Mouse (Mus musculus): ENCODE data around the gene Shisa7. TPM values are rescaled to one million over a fixed set of nuclear protein-coding genes. Genes with fewer than 3 reads are reported as not detected.
A peak's percentile ranks its signal among the peaks of the same experiment; 100 is the strongest.
"Not testable (repeated sequence)": the region's sequence is repeated elsewhere in the genome, so short reads cannot be mapped to it uniquely, and the experiment has no call there.

Gene Shisa7
- not detected for total RNA-seq (2021)

DNA sequence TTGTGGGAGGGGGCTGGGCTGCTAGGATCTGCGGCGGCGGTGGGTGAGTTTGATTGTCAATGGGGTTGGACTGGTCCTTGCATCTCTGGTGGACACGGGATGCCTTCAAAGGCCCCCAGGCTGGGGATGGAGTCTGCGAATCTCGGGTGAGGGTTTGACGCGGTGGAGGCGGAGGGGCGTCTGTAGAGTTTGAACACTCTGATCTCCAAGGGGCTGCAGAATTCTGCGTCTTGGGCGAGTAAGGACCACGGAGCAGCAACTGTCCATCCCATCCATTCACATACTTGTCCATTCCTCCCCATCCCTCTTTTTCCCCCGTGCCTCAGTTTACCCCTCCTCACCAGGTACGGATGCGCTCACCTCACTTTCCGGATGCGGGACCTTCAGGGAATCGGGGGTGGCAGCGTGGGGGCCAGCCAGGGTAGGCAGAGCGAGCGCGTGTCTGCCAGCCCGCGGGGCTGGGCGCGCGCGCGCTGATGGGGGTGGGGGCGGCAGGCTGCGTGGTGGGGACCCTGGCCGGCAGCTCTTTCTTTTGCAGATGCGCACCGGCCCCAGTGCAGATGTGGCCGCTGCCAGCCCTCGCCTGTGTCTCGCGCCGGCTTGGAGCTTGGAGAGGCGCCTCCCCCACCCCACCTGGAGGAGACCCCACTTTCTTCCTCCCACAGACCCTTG is at the start of gene Shisa7:
Shisa7 (minus strand) TSS at position 452 of the 672 bp plus-strand sequence.
- intact Hi-C loops (cut with DNase I): no loop called here
- DNase-seq: no peak

DNA sequence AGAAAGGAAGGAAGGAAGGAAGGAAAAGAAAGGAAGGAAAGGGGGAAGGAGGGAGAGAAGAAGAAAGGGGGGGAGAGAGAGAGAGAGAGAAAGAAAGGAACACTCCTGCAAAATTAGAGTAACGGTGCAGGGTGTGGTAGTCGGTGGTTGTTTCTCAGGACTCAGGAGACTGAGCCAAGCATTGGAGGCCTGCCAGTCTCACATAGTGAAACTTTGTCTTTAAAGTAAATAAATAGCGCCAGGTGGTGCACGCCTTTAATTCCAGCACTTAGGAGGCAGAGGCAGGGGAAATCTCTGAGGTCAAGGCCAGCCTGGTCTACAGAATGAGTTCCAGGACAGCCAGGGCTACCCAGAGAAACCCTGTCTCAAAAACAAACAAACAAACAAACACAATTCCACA is 42.2 kb upstream of the Shisa7 start:
- peak in 1 of 2 experiments; percentile 25 for DNase-seq
- intact Hi-C loops (cut with DNase I): no loop called here

DNA sequence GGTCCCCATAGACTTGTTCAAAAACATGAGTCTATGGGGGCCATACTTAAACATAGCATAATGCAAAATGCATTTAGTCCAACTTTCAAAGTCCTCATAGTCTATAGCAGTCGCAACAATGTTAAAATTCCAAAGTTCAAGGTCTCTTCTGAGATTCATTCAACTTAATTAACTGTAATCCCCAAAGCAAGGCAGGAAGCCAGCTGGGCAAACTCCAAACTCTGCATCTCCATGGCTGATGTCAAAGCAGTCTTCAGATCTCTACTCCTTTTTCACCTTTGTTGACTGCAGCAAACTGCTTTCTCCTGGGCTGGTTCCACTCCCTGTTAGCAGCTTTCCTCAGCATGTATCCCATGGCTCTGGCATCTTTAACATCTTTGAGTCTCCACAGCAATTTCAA is 34.5 kb upstream of the Shisa7 start:
- DNase-seq; intact Hi-C loops (cut with DNase I): not testable (repeated sequence)

DNA sequence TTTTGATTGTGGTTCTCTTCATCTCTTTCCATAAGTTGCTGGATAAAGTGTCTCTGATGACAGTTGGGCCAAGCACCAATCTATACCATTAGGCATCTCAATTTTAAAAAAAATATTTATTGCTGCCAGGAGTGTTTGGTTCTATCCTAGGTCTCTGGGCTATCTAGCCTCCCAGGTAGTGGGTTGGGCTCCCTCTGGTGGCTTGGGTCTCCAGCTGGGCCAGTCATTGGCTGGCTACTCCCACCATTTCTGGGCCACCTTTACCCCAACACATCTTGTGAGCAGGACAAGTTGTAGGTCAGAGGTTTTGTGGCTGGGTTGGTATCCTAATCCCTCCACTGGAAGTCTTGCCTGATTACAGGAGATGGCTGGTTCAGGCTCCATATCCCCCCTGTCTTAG is 33.7 kb upstream of the Shisa7 start:
- intact Hi-C loops (cut with DNase I): no loop called here

DNA sequence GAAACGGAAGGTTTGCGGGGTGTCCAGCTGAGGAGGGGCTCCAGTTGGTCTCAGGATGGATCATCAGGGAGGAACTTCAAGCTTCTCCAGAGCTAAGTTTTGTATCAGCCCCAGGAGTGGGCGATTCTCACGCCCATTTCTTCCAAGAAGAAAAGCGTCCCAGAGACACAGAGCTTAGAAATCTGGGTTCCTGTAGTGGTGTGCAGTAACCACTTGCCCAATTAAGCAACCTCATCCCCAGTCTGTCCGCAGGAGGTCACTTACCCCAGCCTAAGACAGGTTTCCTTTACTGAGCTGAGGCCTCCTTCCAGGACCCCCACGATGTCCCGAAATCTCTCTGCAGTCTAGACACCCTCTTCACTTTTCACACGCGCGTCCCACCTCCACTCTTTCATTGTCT is 32.7 kb upstream of the Shisa7 start:
- no peak for DNase-seq
- intact Hi-C loops (cut with DNase I): no loop called here

More for the DNA sequence above, 33.7 kb upstream of the Shisa7 start:
- no peak for DNase-seq

DNA sequence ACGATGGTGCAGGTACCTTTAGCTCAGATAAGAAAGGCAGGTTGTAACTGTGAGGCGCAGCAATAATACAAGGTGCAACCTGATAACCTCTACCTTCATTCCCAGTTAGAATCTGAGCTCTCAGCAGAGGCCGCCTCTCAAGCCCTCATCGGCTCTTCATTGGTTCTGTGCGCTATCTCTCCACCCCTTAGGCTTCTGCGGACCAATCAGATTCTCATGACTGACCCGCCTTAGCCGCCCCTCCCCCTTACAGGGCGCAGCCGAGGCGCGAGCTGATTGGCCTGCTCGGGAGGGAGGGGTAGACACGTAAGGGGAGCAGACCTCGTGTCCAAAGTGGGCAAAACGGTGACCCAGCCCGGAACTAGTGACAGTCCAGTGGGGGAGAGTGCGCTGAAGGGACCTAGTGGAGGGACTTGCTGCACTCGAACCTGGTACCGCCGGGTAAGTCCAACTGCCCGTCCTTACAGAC is 32.3 kb upstream of the Shisa7 start, which contains the start of gene Isoc2a:
Isoc2a (plus strand) TSS at position 401 of the 469 bp plus-strand sequence.
- peak; percentile 80 to 82 for DNase-seq
- intact Hi-C loops (cut with DNase I): no loop called here

DNA sequence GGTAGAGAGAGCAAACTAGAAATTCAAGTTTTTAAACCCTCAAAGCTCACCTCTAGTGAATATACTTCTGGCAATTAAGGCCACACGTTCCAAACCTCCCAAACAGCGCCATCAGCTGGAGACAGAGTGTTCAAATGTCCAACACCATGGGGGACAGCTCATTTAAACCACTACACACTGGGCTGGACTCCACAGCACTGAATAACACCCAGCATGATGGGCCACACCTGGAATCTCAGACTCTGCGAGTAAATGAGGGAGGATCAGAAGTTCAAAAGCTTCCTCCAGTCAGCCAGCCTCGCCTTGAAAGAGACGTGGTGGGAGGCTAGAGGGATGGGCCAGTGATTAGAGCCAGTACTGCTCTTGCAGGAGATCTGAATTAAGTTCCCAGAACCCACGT is 25.6 kb upstream of the Shisa7 start, which contains the start of gene Isoc2b:
Isoc2b (minus strand) TSS at position 126 of the 400 bp plus-strand sequence.
- DNase-seq: no peak
- intact Hi-C loops (cut with DNase I): no loop called here

DNA sequence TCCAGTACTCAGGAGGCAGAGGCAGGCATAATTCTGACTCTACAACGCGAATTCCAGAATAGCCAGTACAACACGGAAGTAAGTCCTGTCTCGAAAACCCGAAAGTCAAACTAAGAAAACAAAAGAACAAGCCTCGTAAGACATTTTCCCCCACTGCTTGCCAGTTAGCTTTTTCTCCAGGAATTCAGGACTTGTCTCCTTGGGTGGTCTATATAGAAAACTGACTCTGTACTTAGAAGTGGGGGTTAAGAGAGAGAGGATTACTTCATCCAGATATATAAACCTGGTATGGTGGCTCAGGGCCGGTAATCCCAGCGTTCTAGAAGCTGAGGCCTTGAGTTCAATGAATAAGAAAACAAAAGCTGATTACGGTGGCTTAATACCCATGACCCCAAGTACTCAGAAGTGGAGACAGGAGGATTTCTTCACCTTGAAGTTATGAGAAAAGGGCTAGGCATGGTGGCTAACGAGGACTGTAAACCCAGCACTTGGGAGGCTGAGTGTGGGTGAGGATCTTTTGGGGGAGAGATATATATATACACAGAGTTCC is 22.2 kb upstream of the Shisa7 start:
- DNase-seq: no peak
- intact Hi-C loops (cut with DNase I): loop anchor here (10.0 kb wide), 1 partner anchor 188 kb away; the partner anchor contains the start of gene Zfp580

DNA sequence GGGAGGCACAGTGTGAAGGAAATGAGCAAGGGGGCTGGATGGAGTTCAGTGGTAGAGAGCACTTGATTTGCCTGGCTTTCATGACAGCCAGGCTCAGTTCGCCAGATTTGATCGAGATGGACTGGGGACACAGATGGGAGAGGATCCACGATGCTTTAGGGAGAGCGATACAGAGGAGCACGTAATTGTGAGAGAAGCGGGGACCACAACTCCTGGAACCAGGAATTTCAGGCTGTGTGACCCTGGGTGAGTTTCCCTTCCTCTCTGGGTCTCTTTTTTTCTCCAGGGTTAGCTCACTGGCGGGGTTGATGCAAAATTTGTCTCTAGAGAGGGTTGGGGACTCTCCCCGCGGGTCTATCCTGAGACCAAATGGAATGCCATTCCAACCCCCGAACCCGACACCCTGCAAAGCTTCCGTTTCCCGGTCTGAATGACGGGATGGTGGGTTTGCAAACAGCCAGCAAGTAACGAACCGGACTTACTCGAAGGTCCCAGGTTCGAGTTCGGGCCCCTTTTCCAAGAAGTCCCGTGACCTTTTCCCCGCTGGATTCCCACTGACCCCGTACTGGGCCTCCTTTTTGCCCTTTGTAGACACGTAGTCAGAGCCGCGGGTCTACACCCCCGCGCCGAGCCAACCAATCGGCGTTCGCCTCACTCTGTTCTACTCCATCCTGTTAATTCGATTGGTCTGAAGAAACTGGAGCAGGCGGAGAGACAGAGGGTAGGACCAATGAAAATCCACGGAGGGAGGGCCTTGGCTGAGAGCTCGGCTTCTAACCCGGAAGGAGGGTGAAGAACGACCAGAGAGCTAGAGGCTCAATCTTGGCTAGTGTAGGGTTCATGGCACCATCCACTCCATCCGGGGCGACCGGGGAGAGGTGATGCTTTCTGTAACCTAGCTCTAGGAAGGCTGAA is 21.3 kb upstream of the Shisa7 start:
- intact Hi-C loops (cut with DNase I): loop anchor here (2.0 to 10.0 kb wide), 3 partner anchors 53 to 189 kb away; partner anchors contain the start of genes Ube2s and Zfp580
- peak; percentile 97 to 98 for DNase-seq

DNA sequence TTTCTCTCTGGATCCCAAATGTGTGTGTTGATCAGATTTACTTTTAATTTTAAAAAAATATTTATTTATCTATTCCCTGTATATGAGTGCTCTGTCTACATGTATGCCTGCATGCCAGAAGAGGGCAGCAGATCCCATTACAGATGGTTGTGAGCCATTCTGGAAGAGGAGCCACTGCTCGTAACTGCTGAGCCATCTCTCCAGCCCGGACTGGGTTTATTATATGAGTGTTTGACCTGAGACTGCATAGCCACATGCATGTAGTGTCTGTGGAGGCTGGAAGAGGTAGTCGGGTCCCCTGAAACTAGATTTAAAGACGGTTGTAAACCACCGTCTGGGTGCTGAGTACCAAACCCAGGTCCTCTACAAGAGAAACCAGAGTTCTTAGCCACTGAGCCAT is 20.6 kb upstream of the Shisa7 start:
- DNase-seq: no peak
- intact Hi-C loops (cut with DNase I): loop anchor here (2.0 to 10.0 kb wide), 3 partner anchors 52 to 190 kb away; partner anchors contain the start of genes Ube2s and Zfp580

DNA sequence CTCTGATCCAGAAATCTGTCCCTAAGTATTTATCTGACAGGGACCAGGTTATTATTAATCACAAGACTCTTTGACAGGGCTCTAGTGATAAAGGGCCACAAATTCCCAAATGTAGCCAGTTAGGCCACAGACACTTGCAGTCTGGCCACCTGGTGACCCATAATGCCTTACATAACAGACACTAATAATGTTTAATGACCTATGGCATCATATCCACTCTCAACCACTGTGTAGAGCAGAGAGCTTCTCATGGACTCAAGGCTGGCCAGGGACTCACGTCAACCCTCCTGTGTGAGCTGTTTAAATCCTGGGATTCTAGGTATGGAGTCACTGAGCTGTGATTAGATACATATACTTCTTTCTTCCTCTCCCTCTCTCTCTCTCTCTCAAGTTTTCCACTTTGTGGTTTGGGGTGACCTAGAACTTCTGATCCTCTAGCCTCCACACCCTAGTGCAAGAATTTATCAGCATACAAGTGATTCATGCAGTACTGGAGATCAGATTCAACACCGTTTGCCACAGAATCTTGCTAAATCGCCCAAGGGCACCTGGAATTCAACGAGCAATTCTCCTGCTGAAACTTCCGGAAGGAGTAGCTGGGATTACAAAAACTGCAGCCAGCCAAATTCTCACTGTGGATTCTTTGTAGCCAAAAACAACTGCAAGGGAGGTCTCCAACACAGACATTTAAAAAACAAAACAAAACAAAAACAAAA is 19.8 kb upstream of the Shisa7 start:
- intact Hi-C loops (cut with DNase I): loop anchor here (2.0 to 10.0 kb wide), 3 partner anchors 51 to 191 kb away; partner anchors contain the start of genes Ube2s and Zfp580
- DNase-seq: no peak

DNA sequence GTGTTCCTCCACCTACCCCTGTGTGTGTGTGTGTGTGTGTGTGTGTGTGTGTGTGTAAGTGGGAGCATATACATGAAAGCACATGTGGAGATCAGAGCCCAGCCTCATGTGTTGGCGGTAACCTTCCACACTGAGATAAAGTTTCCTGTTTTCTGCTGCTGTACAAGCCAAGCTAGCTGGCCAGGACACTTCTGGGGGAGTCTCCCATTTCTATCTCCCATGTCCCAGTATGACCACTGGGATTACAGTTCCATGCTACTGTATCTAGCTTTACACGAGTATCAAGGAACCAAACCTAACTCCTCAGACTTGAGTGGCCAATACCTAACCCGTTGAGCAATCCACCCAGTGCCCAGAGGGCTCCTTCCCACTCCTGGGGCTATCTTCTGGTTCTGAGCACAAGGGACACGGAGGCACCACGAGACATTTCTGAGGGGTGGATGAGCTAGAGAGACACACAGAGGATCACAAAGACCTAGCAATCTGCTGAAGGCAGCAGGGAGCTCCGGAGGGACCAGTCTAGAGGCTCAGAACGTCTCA is 19.1 kb upstream of the Shisa7 start:
- DNase-seq: no peak
- intact Hi-C loops (cut with DNase I): loop anchor here (2.0 to 10.0 kb wide), 3 partner anchors 51 to 191 kb away; partner anchors contain the start of genes Ube2s and Zfp580

DNA sequence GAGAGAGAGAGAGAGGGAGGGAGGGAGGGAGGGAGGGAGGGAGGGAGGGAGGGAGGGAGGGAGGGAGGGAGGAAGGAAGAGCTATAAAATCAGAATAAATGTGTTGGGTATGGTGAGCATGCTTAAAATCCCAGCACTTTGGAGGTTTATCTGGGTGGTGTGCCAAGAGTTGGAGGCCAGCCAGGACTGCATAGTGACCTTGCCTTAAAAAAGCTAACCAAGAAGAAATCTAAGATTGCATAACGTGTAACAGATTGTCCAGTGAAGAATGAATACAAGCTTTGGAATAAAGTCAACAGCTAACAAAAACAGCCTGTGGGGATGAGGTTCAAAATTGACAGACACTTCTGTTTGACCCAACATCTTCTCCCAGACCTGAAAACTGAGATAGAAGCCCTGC is 18.5 kb upstream of the Shisa7 start:
- intact Hi-C loops (cut with DNase I): loop anchor here (10.0 kb wide), 1 partner anchor 192 kb away; the partner anchor contains the start of gene Zfp580
- peak; percentile 69 to 79 for DNase-seq

DNA sequence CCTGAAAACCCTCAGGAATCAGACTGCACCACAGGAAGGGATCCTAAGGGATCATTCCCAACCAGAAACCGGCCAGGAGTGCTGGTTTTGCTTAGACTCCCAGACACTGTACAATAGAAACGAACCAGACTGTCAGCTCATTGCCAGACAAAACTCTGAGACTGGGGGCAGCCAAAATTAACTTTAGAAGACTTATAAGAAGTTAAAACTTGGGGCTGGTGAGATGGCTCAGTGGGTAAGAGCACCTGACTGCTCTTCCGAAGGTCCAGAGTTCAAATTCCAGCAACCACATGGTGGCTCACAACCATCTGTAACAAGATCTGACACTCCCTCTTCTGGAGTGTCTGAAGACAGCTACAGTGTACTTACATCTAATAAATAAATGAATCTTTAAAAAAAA is 16.4 kb upstream of the Shisa7 start:
- not testable (repeated sequence) for DNase-seq
- intact Hi-C loops (cut with DNase I): loop anchor here (10.0 kb wide), 1 partner anchor 194 kb away; the partner anchor contains the start of gene Zfp580

DNA sequence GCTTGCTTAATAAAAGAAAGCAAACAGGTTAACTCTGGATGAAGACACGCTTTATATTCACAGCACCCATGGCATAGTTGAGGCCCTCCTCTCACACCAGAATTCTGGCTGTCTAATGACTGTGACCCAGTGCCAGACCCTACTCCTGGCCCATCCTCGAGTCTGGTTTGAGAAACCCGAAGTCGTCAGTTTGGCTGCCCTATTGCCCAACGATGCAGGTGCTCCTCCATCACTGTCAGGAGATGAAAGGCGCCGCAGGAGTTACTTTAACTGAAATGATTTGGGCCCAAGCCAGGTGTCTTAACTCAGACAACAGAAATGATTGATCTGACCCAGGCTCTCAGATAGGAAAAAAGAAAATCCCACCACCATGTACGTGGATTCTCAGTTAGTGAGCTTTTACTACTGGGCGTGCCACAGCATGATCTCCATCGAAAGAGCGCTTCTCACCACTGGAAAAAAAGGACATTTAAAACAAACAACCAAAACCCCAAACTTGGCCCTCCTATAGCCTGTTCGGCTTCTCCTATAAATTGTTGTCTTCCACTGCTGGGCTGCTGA is 15.0 kb upstream of the Shisa7 start:
- DNase-seq: no peak
- intact Hi-C loops (cut with DNase I): no loop called here

DNA sequence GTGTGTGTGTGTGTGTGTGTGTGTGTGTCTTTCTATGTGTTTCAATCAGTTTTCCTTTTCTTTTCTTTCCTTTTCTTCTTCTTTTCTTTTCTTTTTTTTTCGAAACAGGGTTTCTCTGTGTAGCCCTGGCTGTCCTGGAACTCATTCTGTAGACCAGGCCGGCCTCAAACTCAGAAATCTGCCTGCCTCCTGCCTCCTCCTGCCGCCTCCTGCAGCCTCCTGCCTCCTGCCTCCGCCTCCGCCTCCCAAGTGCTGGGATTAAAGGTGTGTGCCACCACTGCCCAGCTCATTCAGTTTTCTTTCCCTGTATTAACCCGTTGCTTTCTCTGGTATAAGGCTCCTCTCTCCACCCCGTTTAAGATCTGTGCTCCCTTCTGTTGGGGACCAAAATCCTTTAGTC is 12.8 kb upstream of the Shisa7 start:
- intact Hi-C loops (cut with DNase I): no loop called here
- no peak for DNase-seq

DNA sequence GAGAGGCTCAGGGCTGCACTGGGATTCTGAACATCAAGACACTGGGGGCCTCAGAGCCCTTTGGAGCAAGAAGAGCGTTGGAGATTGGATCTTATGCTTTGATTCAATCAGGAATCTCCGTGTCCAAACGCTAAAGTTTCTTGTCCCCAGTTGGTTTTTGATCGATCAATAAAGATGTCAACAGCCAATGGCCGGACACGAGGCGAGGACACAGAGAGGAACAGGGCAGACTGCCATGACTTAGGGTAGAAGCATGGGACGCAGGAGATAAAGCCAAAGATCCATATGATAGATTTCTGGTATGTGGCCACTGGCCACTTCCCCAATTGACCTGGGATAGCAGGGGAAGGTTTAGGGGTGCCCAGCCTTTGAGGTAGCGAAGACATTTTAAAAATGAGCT is 12.0 kb upstream of the Shisa7 start:
- intact Hi-C loops (cut with DNase I): no loop called here

DNA sequence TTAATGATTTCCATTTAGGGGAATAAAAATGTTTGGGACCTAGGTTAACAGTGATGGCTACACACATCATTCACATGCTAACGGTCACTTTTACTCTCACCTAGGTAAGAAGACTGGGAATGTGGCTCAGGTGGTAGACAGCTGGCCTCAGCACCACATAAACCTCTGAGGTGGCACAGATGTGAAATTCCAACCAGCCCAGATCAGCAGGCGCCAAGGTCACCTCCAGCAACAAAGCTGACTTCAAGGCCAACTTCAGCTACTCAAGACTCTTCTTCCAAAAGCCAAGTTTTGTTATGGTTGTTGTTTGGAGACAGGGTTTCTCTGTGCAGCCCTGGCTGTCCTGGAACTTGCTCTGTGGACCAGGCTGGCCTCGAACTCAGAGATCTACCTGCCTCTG is 9.1 kb upstream of the Shisa7 start:
- intact Hi-C loops (cut with DNase I): no loop called here
- DNase-seq: no peak

More for the DNA sequence above, 12.0 kb upstream of the Shisa7 start:
- DNase-seq: no peak

DNA sequence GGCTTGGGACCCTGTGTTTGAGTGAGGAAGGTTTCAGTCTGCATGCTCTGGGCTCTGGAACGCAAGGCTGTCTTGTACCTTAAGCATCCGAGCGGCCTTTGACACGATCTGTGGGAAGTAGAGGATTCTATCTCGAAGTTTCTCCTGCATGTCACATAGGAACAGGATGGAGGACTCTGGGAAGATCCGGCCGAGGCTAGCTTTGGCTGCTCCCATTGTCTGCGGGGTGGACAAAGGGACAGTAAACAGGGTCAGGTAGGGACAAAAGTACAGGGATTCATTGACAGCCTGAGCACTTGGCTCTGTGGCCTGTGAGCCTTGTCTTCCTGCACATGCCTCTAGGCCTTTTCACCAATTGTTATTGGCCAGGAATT is 6.8 kb upstream of the Shisa7 start:
- intact Hi-C loops (cut with DNase I): no loop called here

More for the DNA sequence above, 6.8 kb upstream of the Shisa7 start:
- no peak for DNase-seq
